In the genomic region with DNA sequence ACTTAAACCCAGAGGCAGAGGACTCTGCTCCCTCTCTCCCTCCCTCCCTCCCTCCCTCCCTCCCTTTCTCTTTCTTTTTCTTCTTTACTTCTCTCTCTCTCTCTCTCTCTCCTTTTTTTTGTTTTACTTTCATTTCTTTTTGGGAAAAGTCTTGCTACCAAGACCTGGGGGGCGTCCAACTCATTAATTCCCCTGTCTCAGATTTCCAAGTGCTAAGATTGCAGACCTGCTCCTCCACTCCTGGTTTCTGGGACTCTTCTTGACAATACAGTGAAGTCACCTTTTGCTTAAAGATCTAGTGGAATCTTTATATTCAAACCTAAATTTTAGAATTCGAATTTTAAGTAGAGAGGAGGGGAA, we compare ENCODE assay signal across 8 mouse cellular contexts. TPM values are rescaled to one million over a fixed set of nuclear protein-coding genes. Genes with fewer than 3 reads are reported as not detected.
A peak's percentile ranks its signal among the peaks of the same experiment; 100 is the strongest.
DNase-seq lines count a peak whose midpoint lies in the region; ATAC-seq and TF ChIP-seq lines count a peak whose summit lies in the region.

No protein-coding gene starts in this region.

- no peak for TF ChIP-seq POLR2A in heart, adult 2 months (IDR thresholded peaks at IDR 0.05; ENCODE audit: insufficient read depth, low read depth, low read length)
- no peak; the same call in 1 of the 2 replicates for TF ChIP-seq POLR2A in CH12.LX (IDR thresholded peaks at IDR 0.05; ENCODE audit: low read depth, low read length)

- no peak for TF ChIP-seq CTCF in heart, adult 2 months (IDR thresholded peaks at IDR 0.05)
- TF ChIP-seq CTCF in CH12.LX (conservative IDR thresholded peaks at IDR 0.05 in 1 of 2, IDR thresholded peaks at IDR 0.05 in 1 of 2; ENCODE audit: low read depth in 2 of 2, low read length in 2 of 2), result no peak
- TF ChIP-seq CTCF in liver, postnatal 0 days (IDR thresholded peaks at IDR 0.05; ENCODE audit: low read depth), result no peak

- TF ChIP-seq EP300 in heart, adult 2 months (IDR thresholded peaks at IDR 0.05; ENCODE audit: insufficient read depth, low read depth, low read length), result no peak
- TF ChIP-seq EP300 in CH12.LX (IDR thresholded peaks at IDR 0.05; ENCODE audit: low read length), result no peak
- no peak for TF ChIP-seq EP300 in liver, postnatal 0 days (IDR thresholded peaks at IDR 0.05; ENCODE audit: low read depth)

- H3K4me2 ChIP-seq in CH12.LX (ENCODE audit: insufficient read depth, low read depth, poor library complexity, severe bottlenecking), result peak overlapping the region; percentile 65; the same call in 1 of the 2 replicates
- no peak overlapping the region for H3K4me2 ChIP-seq in hindbrain, embryonic 11.5 days (replicated peaks; ENCODE audit: low read depth, low read length)
- H3K4me2 ChIP-seq in liver, postnatal 0 days (ENCODE audit: low read depth, low read length), result peak overlapping the region; percentile 60

- H3K27ac ChIP-seq in heart, adult 2 months, result peak overlapping the region; percentile 38; the same call in 1 of the 2 replicates
- no peak overlapping the region for H3K27ac ChIP-seq in CH12.LX (ENCODE audit: insufficient read depth, low read depth)
- H3K27ac ChIP-seq in hindbrain, embryonic 11.5 days (ENCODE audit: low read depth, low read length), result no peak overlapping the region
- H3K27ac ChIP-seq in liver, postnatal 0 days (ENCODE audit: low read depth), result peak overlapping the region; percentile 34; the same call in 1 of the 2 replicates

- TF ChIP-seq RAD21 in CH12.LX (IDR thresholded peaks at IDR 0.05; ENCODE audit: low read depth, low read length), result no peak

- H3K36me3 ChIP-seq in heart, adult 2 months (ENCODE audit: control insufficient read depth, insufficient read depth, low read length), result peaks cover 2% of the 10 kb centered on the region
- H3K36me3 ChIP-seq in CH12.LX (replicated peaks in 1 of 2; ENCODE audit: control insufficient read depth in 1 of 2, insufficient read depth in 1 of 2, low read length in 1 of 2), result peaks cover 11 to 22% of the 10 kb centered on the region in 2 experiments
- H3K36me3 ChIP-seq in hindbrain, embryonic 11.5 days (ENCODE audit: control insufficient read depth, insufficient read depth, low read length), result 0 out of 2 replicates have a peak, but pooled peaks cover 1% of the 10 kb centered on the region
- peaks cover 9% of the 10 kb centered on the region for H3K36me3 ChIP-seq in liver, postnatal 0 days (replicated peaks; ENCODE audit: insufficient read depth, low read length)

- no peaks in the 10 kb centered on the region for H3K9me3 ChIP-seq in CH12.LX (replicated peaks; ENCODE audit: low read length)
- H3K9me3 ChIP-seq in hindbrain, embryonic 11.5 days (ENCODE audit: control insufficient read depth, low read length), result no peaks in the 10 kb centered on the region
- H3K9me3 ChIP-seq in liver, postnatal 0 days (ENCODE audit: low read length), result no peaks in the 10 kb centered on the region

- peaks cover 1% of the 10 kb centered on the region; the same call in 1 of the 2 replicates for H3K79me2 ChIP-seq in heart, adult 2 months (replicated peaks; ENCODE audit: control insufficient read depth, insufficient read depth, low read length)
- peaks cover 16% of the 10 kb centered on the region for H3K79me2 ChIP-seq in CH12.LX (replicated peaks; ENCODE audit: control insufficient read depth, extremely low read depth, insufficient read depth, poor library complexity, severe bottlenecking)

- dilution Hi-C loops in CH12.LX (cut with MboI; ENCODE audit: extremely low pct_ligation_motif_present, extremely low pct_unique_long_range_greater_than_20kb, low sequenced_read_pairs), result no loop called here

- H3K4me3 ChIP-seq in heart, adult 2 months, result peak overlapping the region; percentile 92
- H3K4me3 ChIP-seq in CH12.LX (replicated peaks in 1 of 3; ENCODE audit: low read depth in 2 of 3, low read length in 2 of 3, poor library complexity in 1 of 3), result peak overlapping the region in 2 of 3 experiments; percentile 32 to 74
- H3K4me3 ChIP-seq in hindbrain, embryonic 11.5 days (ENCODE audit: low read depth, low read length), result no peak overlapping the region; the same call in 1 of the 2 replicates
- peak overlapping the region; percentile 70; the same call in 1 of the 2 replicates for H3K4me3 ChIP-seq in liver, postnatal 0 days (ENCODE audit: low read depth, low read length)

- in situ Hi-C loops in CH12.LX (cut with MboI; ENCODE audit: low pct_ligation_motif_present, low pct_unique_long_range_greater_than_20kb, low sequenced_read_pairs), result no loop called here

- no peaks in the 10 kb centered on the region for H3K27me3 ChIP-seq in heart, adult 2 months (ENCODE audit: control insufficient read depth, insufficient read depth, low read length)
- peaks cover 2% of the 10 kb centered on the region for H3K27me3 ChIP-seq in CH12.LX (replicated peaks)
- no peaks in the 10 kb centered on the region for H3K27me3 ChIP-seq in hindbrain, embryonic 11.5 days (ENCODE audit: control insufficient read depth, insufficient read depth, low read length)
- no peaks in the 10 kb centered on the region for H3K27me3 ChIP-seq in liver, postnatal 0 days (ENCODE audit: insufficient read depth, low read length)

- H3K4me1 ChIP-seq in heart, adult 2 months (ENCODE audit: control insufficient read depth, insufficient read depth, low read length), result peaks cover 2% of the 10 kb centered on the region
- H3K4me1 ChIP-seq in CH12.LX (ENCODE audit: control insufficient read depth in 1 of 2, insufficient read depth in 2 of 2), result peaks cover 5 to 32% of the 10 kb centered on the region in 2 experiments; a peak in 3 of 4 replicates
- H3K4me1 ChIP-seq in hindbrain, embryonic 11.5 days (replicated peaks; ENCODE audit: control insufficient read depth, insufficient read depth, low read length), result no peaks in the 10 kb centered on the region
- peaks cover 40% of the 10 kb centered on the region for H3K4me1 ChIP-seq in liver, postnatal 0 days (ENCODE audit: insufficient read depth)

- WGBS in heart, adult 2 months, result 12% methylated on average over 2 of the region's 2 CpGs
- 4% methylated on average over 2 of the region's 2 CpGs for WGBS in hindbrain, embryonic 11.5 days
- 12% methylated on average over 2 of the region's 2 CpGs for WGBS in liver, postnatal 0 days (ENCODE audit: insufficient replicate concordance)

- intact Hi-C loops in heart, adult 2 months (cut with DNase I), result no loop called here
- intact Hi-C loops in heart, postnatal 10 days (cut with DNase I), result loop anchor here (2.0 to 5.0 kb wide), 2 partner anchors 15 to 42 kb away; a partner anchor contains a TSS

- ATAC-seq in hindbrain, embryonic 11.5 days (ENCODE audit: low FRiP score), result 0 out of 2 replicates have a peak, but pooled peaks have one; percentile 20
- ATAC-seq in liver, postnatal 0 days, result no peak
- ATAC-seq in erythroid progenitor cell, adult 5-6 weeks (replicated peaks; ENCODE audit: low FRiP score, poor library complexity, severe bottlenecking), result no peak

- no peak for DNase-seq in heart, adult 2 months
- no peak for DNase-seq in heart, postnatal 10 days
- DNase-seq in CH12.LX (ENCODE audit: extremely low read depth), result no peak
- no peak for DNase-seq in hindbrain, embryonic 11.5 days (ENCODE audit: low spot score)
- no peak for DNase-seq in liver, postnatal 0 days
- DNase-seq in natural killer cell, adult 2 months (ENCODE audit: low spot score in 2 of 2), result no peak
- no peak for DNase-seq in spleen, postnatal 4 days (ENCODE audit: low spot score in 2 of 2)

- no peak overlapping the region for H3K9ac ChIP-seq in heart, adult 2 months (ENCODE audit: low read depth, low read length)
- H3K9ac ChIP-seq in CH12.LX (ENCODE audit: insufficient read depth, low read depth), result peak overlapping the region; percentile 66; the same call in 1 of the 2 replicates
- H3K9ac ChIP-seq in hindbrain, embryonic 11.5 days (ENCODE audit: low read depth, low read length), result no peak overlapping the region
- no peak overlapping the region for H3K9ac ChIP-seq in liver, postnatal 0 days (replicated peaks)

RNA-seq across cellular contexts. Expression of a gene that starts 0.4 kb away (rescaled TPM):
- total RNA-seq in heart, adult 2 months (2021), result 10 to 100 TPM; 11.9 to 14.6 TPM
- 19.1 and 25.9 TPM in 2 replicates for polyA plus RNA-seq in heart, adult 2 months (2012; rRNA removed)
- 10 to 100 TPM; 15.2 to 16.3 TPM for total RNA-seq in heart, postnatal 10 days (2021)
- total RNA-seq in CH12.LX (2012; rRNA removed), result 8.9 and 11.5 TPM in 2 replicates
- 12.9 and 13.2 TPM in 2 replicates for total RNA-seq in CH12.LX (2014; rRNA removed)
- polyA plus RNA-seq in CH12.LX (2012; ENCODE audit: insufficient read length, low read depth), result 15.9 and 17.5 TPM in 2 replicates
- polyA plus RNA-seq in hindbrain, embryonic 11.5 days (2014; fragmentation: Nextera tagmentation; extraction: Ambion mirVana), result 22.1 and 23.7 TPM in 2 replicates
- polyA plus RNA-seq in liver, postnatal 0 days (2015; fragmentation: Nextera tagmentation; extraction: Ambion mirVana), result 9.0 and 9.2 TPM in 2 replicates
- 34.0 and 35.3 TPM in 2 replicates for total RNA-seq in erythroid progenitor cell, adult 5-6 weeks (2015; ENCODE audit: low replicate concordance)
- total RNA-seq in erythroid progenitor cell, adult 5-6 weeks (2017; ENCODE audit: low replicate concordance), result 34.8 and 40.5 TPM in 2 replicates

RNA-seq across cellular contexts. Expression of a gene that starts 15.2 kb away (rescaled TPM):
- total RNA-seq in heart, adult 2 months (2021), result 10 to 100 TPM; 12.4 to 15.9 TPM
- polyA plus RNA-seq in heart, adult 2 months (2012; rRNA removed), result 20.8 and 22.3 TPM in 2 replicates
- 10 to 100 TPM; 43.4 to 49.5 TPM for total RNA-seq in heart, postnatal 10 days (2021)
- total RNA-seq in CH12.LX (2012; rRNA removed), result 99.1 and 99.9 TPM in 2 replicates
- total RNA-seq in CH12.LX (2014; rRNA removed), result 102 and 104 TPM in 2 replicates
- polyA plus RNA-seq in CH12.LX (2012; ENCODE audit: insufficient read length, low read depth), result 135 and 144 TPM in 2 replicates
- polyA plus RNA-seq in hindbrain, embryonic 11.5 days (2014; fragmentation: Nextera tagmentation; extraction: Ambion mirVana), result 108 and 109 TPM in 2 replicates
- polyA plus RNA-seq in liver, postnatal 0 days (2015; fragmentation: Nextera tagmentation; extraction: Ambion mirVana), result 59.5 and 64.3 TPM in 2 replicates
- 182 and 196 TPM in 2 replicates for total RNA-seq in erythroid progenitor cell, adult 5-6 weeks (2015; ENCODE audit: low replicate concordance)
- total RNA-seq in erythroid progenitor cell, adult 5-6 weeks (2017; ENCODE audit: low replicate concordance), result 100 and 121 TPM in 2 replicates

RNA-seq across cellular contexts. Expression of a gene that starts 35.7 kb away (rescaled TPM):
- total RNA-seq in heart, adult 2 months (2021), result 1 to 10 TPM; 3.2 to 3.3 TPM
- polyA plus RNA-seq in heart, adult 2 months (2012; rRNA removed), result 8.5 and 9.5 TPM in 2 replicates
- total RNA-seq in heart, postnatal 10 days (2021), result 1 to 10 TPM; 1.8 to 1.9 TPM
- total RNA-seq in CH12.LX (2012; rRNA removed) (4.5 and 4.7 TPM in 2 replicates), CH12.LX (2014; rRNA removed) (2.3 and 3.5 TPM in 2 replicates)
- polyA plus RNA-seq in CH12.LX (2012; ENCODE audit: insufficient read length, low read depth), result 7.1 and 7.9 TPM in 2 replicates
- 5.7 and 7.8 TPM in 2 replicates for polyA plus RNA-seq in hindbrain, embryonic 11.5 days (2014; fragmentation: Nextera tagmentation; extraction: Ambion mirVana)
- 27.3 and 30.0 TPM in 2 replicates for polyA plus RNA-seq in liver, postnatal 0 days (2015; fragmentation: Nextera tagmentation; extraction: Ambion mirVana)
- 11.9 and 14.7 TPM in 2 replicates for total RNA-seq in erythroid progenitor cell, adult 5-6 weeks (2015; ENCODE audit: low replicate concordance)
- total RNA-seq in erythroid progenitor cell, adult 5-6 weeks (2017; ENCODE audit: low replicate concordance), result 4.5 and 15.1 TPM in 2 replicates

RNA-seq across cellular contexts. Expression of a gene that starts 41.0 kb away (rescaled TPM):
- not detected for total RNA-seq in heart, adult 2 months (2021)
- polyA plus RNA-seq in heart, adult 2 months (2012; rRNA removed), result not detected in 2 replicates
- not detected for total RNA-seq in heart, postnatal 10 days (2021)
- total RNA-seq in CH12.LX (2012; rRNA removed) (not detected in 2 replicates), CH12.LX (2014; rRNA removed) (not detected in 2 replicates)
- not detected in 2 replicates for polyA plus RNA-seq in CH12.LX (2012; ENCODE audit: insufficient read length, low read depth)
- not detected in 2 replicates for polyA plus RNA-seq in hindbrain, embryonic 11.5 days (2014; fragmentation: Nextera tagmentation; extraction: Ambion mirVana)
- polyA plus RNA-seq in liver, postnatal 0 days (2015; fragmentation: Nextera tagmentation; extraction: Ambion mirVana), result not detected in 2 replicates
- total RNA-seq in erythroid progenitor cell, adult 5-6 weeks (2015; ENCODE audit: low replicate concordance), result 3.6 TPM in 1 of 2 replicates, not detected in the other
- total RNA-seq in erythroid progenitor cell, adult 5-6 weeks (2017; ENCODE audit: low replicate concordance), result not detected in 2 replicates

RNA-seq across cellular contexts. Expression of a gene that starts 46.8 kb away (rescaled TPM):
- total RNA-seq in heart, adult 2 months (2021), result not detected
- 0.84 and 0.85 TPM in 2 replicates for polyA plus RNA-seq in heart, adult 2 months (2012; rRNA removed)
- total RNA-seq in heart, postnatal 10 days (2021), result not detected
- total RNA-seq in CH12.LX (2012; rRNA removed), result not detected in 2 replicates
- not detected in 2 replicates for total RNA-seq in CH12.LX (2014; rRNA removed)
- not detected in 2 replicates for polyA plus RNA-seq in CH12.LX (2012; ENCODE audit: insufficient read length, low read depth)
- not detected in 2 replicates for polyA plus RNA-seq in hindbrain, embryonic 11.5 days (2014; fragmentation: Nextera tagmentation; extraction: Ambion mirVana)
- not detected in 2 replicates for polyA plus RNA-seq in liver, postnatal 0 days (2015; fragmentation: Nextera tagmentation; extraction: Ambion mirVana)
- total RNA-seq in erythroid progenitor cell, adult 5-6 weeks (2015; ENCODE audit: low replicate concordance), result not detected in 2 replicates
- total RNA-seq in erythroid progenitor cell, adult 5-6 weeks (2017; ENCODE audit: low replicate concordance), result 3.9 TPM in 1 of 2 replicates, not detected in the other

Comparison
In these comparisons a context has a peak if more than half of its experiments do, and no peak if none do; other contexts are left out.
1. H3K27ac ChIP-seq: peak in heart, adult 2 months (single experiment) and liver, postnatal 0 days (single experiment); none in CH12.LX (single experiment) and hindbrain, embryonic 11.5 days (single experiment).